ENCODE assay signal across 8 mouse cellular contexts in genomic region chr10:57486542-57487071, GRCm38 (mm10). TPM values are rescaled to one million over a fixed set of nuclear protein-coding genes. Genes with fewer than 3 reads are reported as not detected.
DNase-seq lines count a peak whose midpoint lies in the region; ATAC-seq lines count a peak whose summit lies in the region.

No protein-coding gene starts in this region.

- H3K27ac ChIP-seq in forebrain, embryonic 14.5 days (ENCODE audit: low read depth, low read length), result peak overlapping the region; percentile 98
- no peak overlapping the region for H3K27ac ChIP-seq in macrophage

- peak; percentile 45 to 83 for DNase-seq in frontal cortex, postnatal 10 days (ENCODE audit: low spot score in 2 of 2)
- no peak for DNase-seq in frontal cortex, postnatal 36 days (ENCODE audit: low spot score in 2 of 2)
- DNase-seq in urinary bladder, postnatal 10 days (ENCODE audit: low spot score), result peak; percentile 34
- DNase-seq in urinary bladder, postnatal 36 days (ENCODE audit: low spot score in 2 of 2), result no peak
- peak; percentile 57 for DNase-seq in forebrain, embryonic 14.5 days (ENCODE audit: low spot score)
- DNase-seq in kidney, postnatal 10 days, result peak; percentile 89
- DNase-seq in natural killer cell, adult 2 months (ENCODE audit: low spot score in 2 of 2), result no peak

- H3K9ac ChIP-seq in forebrain, embryonic 14.5 days (ENCODE audit: low read length), result peak overlapping the region; percentile 96

- H3K9me3 ChIP-seq in forebrain, embryonic 14.5 days (replicated peaks; ENCODE audit: control insufficient read depth, low read length), result no peaks in the 10 kb centered on the region

- peak overlapping the region; percentile 67 for H3K4me2 ChIP-seq in forebrain, embryonic 14.5 days (ENCODE audit: low read length)

- H3K36me3 ChIP-seq in forebrain, embryonic 14.5 days (ENCODE audit: control insufficient read depth, insufficient read depth, low read length), result no peaks in the 10 kb centered on the region; the same call in 1 of the 2 replicates
- no peaks in the 10 kb centered on the region for H3K36me3 ChIP-seq in macrophage (ENCODE audit: inconsistent target)

- peak; percentile 74 for ATAC-seq in forebrain, embryonic 14.5 days

- no peaks in the 10 kb centered on the region for H3K27me3 ChIP-seq in forebrain, embryonic 14.5 days (replicated peaks; ENCODE audit: control insufficient read depth, insufficient read depth, low read length)

- WGBS in forebrain, embryonic 14.5 days, result under 1% methylated on average over 53 of the region's 65 CpGs
- under 1% methylated on average over 31 of the region's 65 CpGs for WGBS in macrophage (ENCODE audit: missing documents)

- peak overlapping the region; percentile 94 for H3K4me3 ChIP-seq in forebrain, embryonic 14.5 days (ENCODE audit: low read depth, low read length)
- H3K4me3 ChIP-seq in macrophage (ENCODE audit: inconsistent target), result peak overlapping the region; percentile 38

- H3K79me2 ChIP-seq in macrophage (ENCODE audit: inconsistent target), result peaks cover 48% of the 10 kb centered on the region

- H3K4me1 ChIP-seq in forebrain, embryonic 14.5 days (ENCODE audit: control insufficient read depth, insufficient read depth, low read length), result peaks cover 10% of the 10 kb centered on the region

RNA-seq across cellular contexts. Expression of gene Hsf2, which starts 0.4 kb away (rescaled TPM):
- polyA plus RNA-seq in forebrain, embryonic 14.5 days (2014; fragmentation: Nextera tagmentation; extraction: Ambion mirVana), result 56.0 and 63.5 TPM in 2 replicates
- 10 to 100 TPM; 13.1 to 48.0 (median 30.7) TPM for total RNA-seq in macrophage (2018; cell fraction: chromatin; rRNA removed)
- total RNA-seq in macrophage (2018; cell fraction: cytosol; rRNA removed), result 10 to 100 TPM in 16 of 26 experiments, 1 to 10 TPM in 10; 7.7 to 12.9 (median 10.6) TPM
- total RNA-seq in macrophage (2018; cell fraction: nucleus; rRNA removed), result 10 to 100 TPM in 23 of 26 experiments, 1 to 10 TPM in 3; 7.3 to 37.3 (median 21.4) TPM
- polyA plus RNA-seq in macrophage (2018), result 9.2 to 13.6 TPM (median 11.9 TPM) in 3 replicates

RNA-seq across cellular contexts. Expression of gene Serinc1, which starts 45.7 kb away (rescaled TPM):
- 367 and 449 TPM in 2 replicates for polyA plus RNA-seq in forebrain, embryonic 14.5 days (2014; fragmentation: Nextera tagmentation; extraction: Ambion mirVana)
- total RNA-seq in macrophage (2018; cell fraction: chromatin; rRNA removed), result 100 to 1,000 TPM in 5 of 26 experiments, 10 to 100 TPM in 21; 51.5 to 132 (median 84.0) TPM
- 100 to 1,000 TPM; 177 to 311 (median 219) TPM for total RNA-seq in macrophage (2018; cell fraction: cytosol; rRNA removed)
- total RNA-seq in macrophage (2018; cell fraction: nucleus; rRNA removed), result 100 to 1,000 TPM in 25 of 26 experiments, 10 to 100 TPM in 1; 86.7 to 335 (median 209) TPM
- 234 to 409 TPM (median 238 TPM) in 3 replicates for polyA plus RNA-seq in macrophage (2018)

Comparison
In these comparisons a context has a peak if more than half of its experiments do, and no peak if none do; other contexts are left out.
1. DNase-seq: peak in frontal cortex, postnatal 10 days (2 of 2), urinary bladder, postnatal 10 days (single experiment), forebrain, embryonic 14.5 days (single experiment) and kidney, postnatal 10 days (single experiment); none in frontal cortex, postnatal 36 days (0 of 2), urinary bladder, postnatal 36 days (0 of 2) and natural killer cell, adult 2 months (0 of 2).